Mouse (Mus musculus) cortical plate, adult 2 months (tissue): ENCODE data around the gene Cbwd1.

Experiments used
- CTCF ChIP-seq: fragments of 200-500 bp; IDR thresholded peaks from 2 replicates; pipeline ENCODE4 v1.5.1; 2011; ENCODE audit warnings: mild to moderate bottlenecking, control low read depth, low read length; ENCODE audit not compliant: insufficient read depth; ENCODE audit errors: extremely low read depth
- POLR2A ChIP-seq: fragments of 200-500 bp; IDR thresholded peaks from 2 replicates; pipeline ENCODE4 v1.6.1; 2011; ENCODE audit warnings: mild to moderate bottlenecking, low read length, control low read depth; ENCODE audit not compliant: insufficient read depth; ENCODE audit errors: extremely low read depth

DNA sequence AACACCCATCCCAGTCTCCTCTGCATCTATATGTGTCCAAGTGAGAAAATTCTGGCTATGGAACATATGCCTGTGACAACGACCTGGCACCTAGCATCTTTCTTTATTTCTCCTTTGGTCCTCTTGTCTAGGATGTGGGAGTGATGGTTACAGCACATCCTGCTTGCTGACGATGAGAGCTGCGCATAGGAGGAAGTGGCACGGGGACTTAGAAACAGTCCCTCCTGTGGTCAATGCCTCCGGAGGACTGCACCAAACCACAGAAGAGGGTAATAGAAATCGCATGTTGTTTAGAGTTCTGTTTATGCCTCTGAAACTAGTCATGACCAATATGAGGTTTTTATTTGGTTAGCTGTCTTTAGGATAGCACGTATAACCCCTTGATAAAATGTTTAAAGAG lies 9.9 kb upstream of the Cbwd1 start:
- TF ChIP-seq CTCF: no peak
- no peak for TF ChIP-seq POLR2A
